Mouse (Mus musculus) C2C12 (cell line): ENCODE measurements around the gene Ubxn7.

ENCODE experiments used
- CEBPB ChIP-seq: IDR thresholded peaks from one replicate; pipeline ENCODE4 v1.6.1; 2011; ENCODE audit warnings: low read depth, mild to moderate bottlenecking, control low read depth, moderate library complexity
- CTCF ChIP-seq: IDR thresholded peaks from one replicate; pipeline ENCODE4 v1.5.1; 2011; ENCODE audit not compliant: control insufficient read depth, insufficient read depth, insufficient read length
- FOSL1 ChIP-seq: IDR thresholded peaks from one replicate; pipeline ENCODE4 v1.8.0; 2011; ENCODE audit warnings: mild to moderate bottlenecking, low read length; ENCODE audit not compliant: poor library complexity, insufficient read depth, severe bottlenecking
- MAX ChIP-seq: IDR thresholded peaks from one replicate; pipeline ENCODE4 v1.6.1; 2011; ENCODE audit warnings: mild to moderate bottlenecking, control low read depth
- MYOD1 ChIP-seq: IDR thresholded peaks from one replicate; pipeline ENCODE4 v1.6.1; 2011; ENCODE audit warnings: low read depth; ENCODE audit not compliant: control insufficient read depth, insufficient read length
- MYOG ChIP-seq: IDR thresholded peaks from one replicate; pipeline ENCODE4 v1.6.1; 2011; ENCODE audit not compliant: control insufficient read depth, insufficient read length; ENCODE audit errors: extremely low read depth
- USF1 ChIP-seq: IDR thresholded peaks from one replicate; pipeline ENCODE4 v1.6.1; 2011; ENCODE audit warnings: low read depth, mild to moderate bottlenecking, control low read depth, moderate library complexity

DNA sequence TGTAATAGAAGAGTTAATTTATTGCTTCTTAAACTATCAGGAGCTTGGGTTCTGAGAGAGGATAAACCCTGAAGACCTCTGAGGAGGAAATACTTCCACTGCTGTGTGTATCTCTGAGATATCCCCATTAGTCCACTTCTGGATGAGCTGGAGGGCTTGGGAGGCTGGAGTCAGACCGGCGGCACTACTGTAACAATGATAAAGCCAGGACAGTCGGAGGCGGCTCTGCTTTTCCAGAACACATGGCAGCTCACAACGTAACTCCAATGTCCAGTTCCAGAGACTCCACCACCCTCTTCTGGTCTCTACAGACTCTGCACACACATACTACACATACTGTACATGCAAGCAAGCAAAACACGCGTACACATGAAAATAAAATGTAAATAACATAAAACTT is 28.2 kb upstream of the Ubxn7 start:
- no peak for TF ChIP-seq CTCF
- TF ChIP-seq MYOD1, result no peak
- TF ChIP-seq CEBPB, result no peak
- TF ChIP-seq MAX, result no peak
- no peak for TF ChIP-seq FOSL1
- no peak for TF ChIP-seq MYOG
- no peak for TF ChIP-seq USF1
